Comparison of ENCODE assay signal across 8 mouse cellular contexts in genomic region chr8:70268799-70269565, GRCm38 (mm10). TPM values are rescaled to one million over a fixed set of nuclear protein-coding genes. Genes with fewer than 3 reads are reported as not detected.
DNase-seq lines count a peak whose midpoint lies in the region; ATAC-seq and TF ChIP-seq lines count a peak whose summit lies in the region.

No protein-coding gene starts in this region.

- TF ChIP-seq CTCF in heart, adult 2 months (IDR thresholded peaks at IDR 0.05) = peak; percentile 65
- peak; percentile 31; the same call in 1 of the 2 replicates for TF ChIP-seq CTCF in bone marrow, adult 2 months (IDR thresholded peaks at IDR 0.05; ENCODE audit: control insufficient read depth, insufficient read depth, low read length)

- H3K9me3 ChIP-seq in heart, embryonic 12.5 days (replicated peaks) = no peaks in the 10 kb centered on the region

- intact Hi-C loops in heart, adult 2 months (cut with DNase I) = no loop called here

- no peak overlapping the region for H3K4me2 ChIP-seq in heart, embryonic 12.5 days

- no peaks in the 10 kb centered on the region for H3K79me2 ChIP-seq in heart, adult 2 months (replicated peaks; ENCODE audit: control insufficient read depth, insufficient read depth, low read length)
- no peaks in the 10 kb centered on the region for H3K79me2 ChIP-seq in macrophage (ENCODE audit: inconsistent target)

- no peak overlapping the region for H3K9ac ChIP-seq in heart, adult 2 months (ENCODE audit: low read depth, low read length)
- H3K9ac ChIP-seq in heart, embryonic 12.5 days = no peak overlapping the region

- H3K4me1 ChIP-seq in heart, adult 2 months (ENCODE audit: control insufficient read depth, insufficient read depth, low read length) = peaks cover 8% of the 10 kb centered on the region; the same call in 1 of the 2 replicates
- H3K4me1 ChIP-seq in heart, embryonic 12.5 days (replicated peaks) = peaks cover 18% of the 10 kb centered on the region
- H3K4me1 ChIP-seq in bone marrow, adult 2 months (ENCODE audit: control insufficient read depth, insufficient read depth, low read length) = peaks cover 3% of the 10 kb centered on the region; the same call in 1 of the 2 replicates

- H3K27ac ChIP-seq in heart, adult 2 months = no peak overlapping the region
- H3K27ac ChIP-seq in heart, embryonic 12.5 days (ENCODE audit: poor library complexity, severe bottlenecking) = no peak overlapping the region
- no peak overlapping the region for H3K27ac ChIP-seq in bone marrow, adult 2 months (ENCODE audit: control insufficient read depth, insufficient read depth, low read depth, low read length, poor library complexity)
- H3K27ac ChIP-seq in macrophage = peak overlapping the region; percentile 34

- no peak for TF ChIP-seq EP300 in heart, adult 2 months (IDR thresholded peaks at IDR 0.05; ENCODE audit: insufficient read depth, low read depth, low read length)

- H3K36me3 ChIP-seq in heart, adult 2 months (ENCODE audit: control insufficient read depth, insufficient read depth, low read length) = no peaks in the 10 kb centered on the region
- peaks cover 24% of the 10 kb centered on the region for H3K36me3 ChIP-seq in heart, embryonic 12.5 days
- H3K36me3 ChIP-seq in macrophage (ENCODE audit: inconsistent target) = peaks cover 5% of the 10 kb centered on the region; the same call in 1 of the 2 replicates

- ATAC-seq in heart, embryonic 12.5 days (ENCODE audit: insufficient number of reproducible peaks, low FRiP score) = no peak
- ATAC-seq in inflammation-experienced regulatory T-cells, adult 6 months = no peak

- DNase-seq in heart, adult 2 months = no peak
- DNase-seq in A20 (ENCODE audit: low read depth, low spot score) = peak; percentile 16
- DNase-seq in layer of hippocampus, postnatal 14 days (ENCODE audit: low spot score in 2 of 2) = peak; percentile 36 to 62
- DNase-seq in ovary, adult 18-20 months (ENCODE audit: low spot score) = no peak

- no peak for TF ChIP-seq POLR2A in heart, adult 2 months (IDR thresholded peaks at IDR 0.05; ENCODE audit: insufficient read depth, low read depth, low read length)
- no peak for TF ChIP-seq POLR2A in bone marrow, adult 2 months (IDR thresholded peaks at IDR 0.05; ENCODE audit: borderline replicate concordance, control insufficient read depth, low read depth, low read length)

- no peak overlapping the region for H3K4me3 ChIP-seq in heart, adult 2 months
- no peak overlapping the region for H3K4me3 ChIP-seq in heart, embryonic 12.5 days
- H3K4me3 ChIP-seq in bone marrow, adult 2 months (replicated peaks; ENCODE audit: control insufficient read depth, low read depth, low read length) = no peak overlapping the region
- H3K4me3 ChIP-seq in macrophage (ENCODE audit: inconsistent target) = no peak overlapping the region

- WGBS in heart, adult 2 months = 37% methylated on average over 11 of the region's 11 CpGs
- 45% methylated on average over 11 of the region's 11 CpGs for WGBS in heart, embryonic 12.5 days
- WGBS in bone marrow, adult 2 months = 8% methylated on average over 11 of the region's 11 CpGs
- 12% methylated on average over 11 of the region's 11 CpGs for WGBS in macrophage (ENCODE audit: missing documents)

- no peaks in the 10 kb centered on the region for H3K27me3 ChIP-seq in heart, adult 2 months (ENCODE audit: control insufficient read depth, insufficient read depth, low read length)
- H3K27me3 ChIP-seq in heart, embryonic 12.5 days (replicated peaks) = no peaks in the 10 kb centered on the region

RNA-seq across cellular contexts. Expression of gene Homer3, which starts 13.6 kb away (rescaled TPM):
- total RNA-seq in heart, adult 2 months (2021) = 1 to 10 TPM; 7.2 to 8.3 TPM
- 13.6 and 14.9 TPM in 2 replicates for polyA plus RNA-seq in heart, adult 2 months (2012; rRNA removed)
- polyA plus RNA-seq in heart, embryonic 12.5 days (2016; fragmentation: Nextera tagmentation; extraction: Ambion mirVana) = 46.0 and 48.4 TPM in 2 replicates
- polyA plus RNA-seq in bone marrow, adult 2 months (2011; ENCODE audit: insufficient read depth, insufficient read length, low replicate concordance, missing spikeins) = 12.1 and 25.6 TPM in 2 replicates
- 10 to 100 TPM; 75.5 to 84.3 TPM for total RNA-seq in layer of hippocampus, postnatal 14 days (2021)
- 100 to 1,000 TPM in 9 of 26 experiments, 10 to 100 TPM in 17; 37.1 to 291 (median 84.2) TPM for total RNA-seq in macrophage (2018; cell fraction: chromatin; rRNA removed)
- 10 to 100 TPM; 19.5 to 52.5 (median 35.1) TPM for total RNA-seq in macrophage (2018; cell fraction: cytosol; rRNA removed)
- 100 to 1,000 TPM in 3 of 26 experiments, 10 to 100 TPM in 23; 23.7 to 133 (median 57.2) TPM for total RNA-seq in macrophage (2018; cell fraction: nucleus; rRNA removed)
- 26.3 to 47.9 TPM (median 46.2 TPM) in 3 replicates for polyA plus RNA-seq in macrophage (2018)
- polyA plus RNA-seq in inflammation-experienced regulatory T-cells, adult 6 months (2017; shearing (Covaris generic)) = under 1 TPM in 2 of 3 experiments, not detected in 1; 0.39 to 0.81 TPM

RNA-seq across cellular contexts. Expression of gene Ddx49, which starts 33.3 kb away (rescaled TPM):
- 10 to 100 TPM; 21.6 to 26.4 TPM for total RNA-seq in heart, adult 2 months (2021)
- polyA plus RNA-seq in heart, adult 2 months (2012; rRNA removed) = 24.3 and 27.1 TPM in 2 replicates
- 32.8 and 34.3 TPM in 2 replicates for polyA plus RNA-seq in heart, embryonic 12.5 days (2016; fragmentation: Nextera tagmentation; extraction: Ambion mirVana)
- 32.3 and 33.4 TPM in 2 replicates for polyA plus RNA-seq in bone marrow, adult 2 months (2011; ENCODE audit: insufficient read depth, insufficient read length, low replicate concordance, missing spikeins)
- total RNA-seq in layer of hippocampus, postnatal 14 days (2021) = 10 to 100 TPM; 41.4 to 53.6 TPM
- 10 to 100 TPM; 13.6 to 95.8 (median 44.0) TPM for total RNA-seq in macrophage (2018; cell fraction: chromatin; rRNA removed)
- 10 to 100 TPM in 25 of 26 experiments, 1 to 10 TPM in 1; 9.5 to 20.6 (median 15.6) TPM for total RNA-seq in macrophage (2018; cell fraction: cytosol; rRNA removed)
- 10 to 100 TPM; 14.4 to 52.7 (median 27.0) TPM for total RNA-seq in macrophage (2018; cell fraction: nucleus; rRNA removed)
- polyA plus RNA-seq in macrophage (2018) = 17.5 to 26.0 TPM (median 20.5 TPM) in 3 replicates
- polyA plus RNA-seq in inflammation-experienced regulatory T-cells, adult 6 months (2017; shearing (Covaris generic)) = 10 to 100 TPM; 46.0 to 58.6 (median 51.4) TPM

RNA-seq across cellular contexts. Expression of gene Cope, which starts 33.3 kb away (rescaled TPM):
- 100 to 1,000 TPM; 147 to 155 TPM for total RNA-seq in heart, adult 2 months (2021)
- polyA plus RNA-seq in heart, adult 2 months (2012; rRNA removed) = 193 and 209 TPM in 2 replicates
- 251 and 272 TPM in 2 replicates for polyA plus RNA-seq in heart, embryonic 12.5 days (2016; fragmentation: Nextera tagmentation; extraction: Ambion mirVana)
- polyA plus RNA-seq in bone marrow, adult 2 months (2011; ENCODE audit: insufficient read depth, insufficient read length, low replicate concordance, missing spikeins) = 85.8 and 91.7 TPM in 2 replicates
- 100 to 1,000 TPM; 134 to 148 TPM for total RNA-seq in layer of hippocampus, postnatal 14 days (2021)
- total RNA-seq in macrophage (2018; cell fraction: chromatin; rRNA removed) = 100 to 1,000 TPM in 2 of 26 experiments, 10 to 100 TPM in 24; 33.8 to 116 (median 70.3) TPM
- total RNA-seq in macrophage (2018; cell fraction: cytosol; rRNA removed) = 100 to 1,000 TPM in 5 of 26 experiments, 10 to 100 TPM in 21; 72.0 to 107 (median 93.6) TPM
- total RNA-seq in macrophage (2018; cell fraction: nucleus; rRNA removed) = 10 to 100 TPM; 43.8 to 84.2 (median 66.6) TPM
- 78.2 to 115 TPM (median 98.8 TPM) in 3 replicates for polyA plus RNA-seq in macrophage (2018)
- 100 to 1,000 TPM; 303 to 304 (median 304) TPM for polyA plus RNA-seq in inflammation-experienced regulatory T-cells, adult 6 months (2017; shearing (Covaris generic))

RNA-seq across cellular contexts. Expression of gene Armc6, which starts 34.7 kb away (rescaled TPM):
- total RNA-seq in heart, adult 2 months (2021) = 1 to 10 TPM; 7.0 to 8.4 TPM
- polyA plus RNA-seq in heart, adult 2 months (2012; rRNA removed) = 9.4 and 16.0 TPM in 2 replicates
- 22.6 and 23.4 TPM in 2 replicates for polyA plus RNA-seq in heart, embryonic 12.5 days (2016; fragmentation: Nextera tagmentation; extraction: Ambion mirVana)
- polyA plus RNA-seq in bone marrow, adult 2 months (2011; ENCODE audit: insufficient read depth, insufficient read length, low replicate concordance, missing spikeins) = 2.9 and 9.8 TPM in 2 replicates
- 10 to 100 TPM; 60.1 to 67.4 TPM for total RNA-seq in layer of hippocampus, postnatal 14 days (2021)
- 10 to 100 TPM in 3 of 26 experiments, 1 to 10 TPM in 23; 1.3 to 13.3 (median 5.4) TPM for total RNA-seq in macrophage (2018; cell fraction: chromatin; rRNA removed)
- total RNA-seq in macrophage (2018; cell fraction: cytosol; rRNA removed) = 1 to 10 TPM; 1.6 to 5.9 (median 3.2) TPM
- total RNA-seq in macrophage (2018; cell fraction: nucleus; rRNA removed) = 10 to 100 TPM in 6 of 26 experiments, 1 to 10 TPM in 20; 1.2 to 16.9 (median 5.3) TPM
- polyA plus RNA-seq in macrophage (2018) = 1.4 to 8.6 TPM (median 4.8 TPM) in 3 replicates
- 1 to 10 TPM; 6.0 to 9.0 (median 6.4) TPM for polyA plus RNA-seq in inflammation-experienced regulatory T-cells, adult 6 months (2017; shearing (Covaris generic))

RNA-seq across cellular contexts. Expression of gene Sugp2, which starts 35.0 kb away (rescaled TPM):
- total RNA-seq in heart, adult 2 months (2021) = 10 to 100 TPM; 34.3 to 38.0 TPM
- polyA plus RNA-seq in heart, adult 2 months (2012; rRNA removed) = 27.8 and 31.4 TPM in 2 replicates
- 33.8 and 36.0 TPM in 2 replicates for polyA plus RNA-seq in heart, embryonic 12.5 days (2016; fragmentation: Nextera tagmentation; extraction: Ambion mirVana)
- polyA plus RNA-seq in bone marrow, adult 2 months (2011; ENCODE audit: insufficient read depth, insufficient read length, low replicate concordance, missing spikeins) = 89.1 and 192 TPM in 2 replicates
- total RNA-seq in layer of hippocampus, postnatal 14 days (2021) = 100 to 1,000 TPM; 124 TPM
- total RNA-seq in macrophage (2018; cell fraction: chromatin; rRNA removed) = 100 to 1,000 TPM in 18 of 26 experiments, 10 to 100 TPM in 8; 63.8 to 195 (median 127) TPM
- 10 to 100 TPM in 20 of 26 experiments, 1 to 10 TPM in 6; 5.2 to 21.9 (median 12.6) TPM for total RNA-seq in macrophage (2018; cell fraction: cytosol; rRNA removed)
- 100 to 1,000 TPM in 3 of 26 experiments, 10 to 100 TPM in 23; 31.3 to 107 (median 60.1) TPM for total RNA-seq in macrophage (2018; cell fraction: nucleus; rRNA removed)
- 4.7 to 13.3 TPM (median 13.0 TPM) in 3 replicates for polyA plus RNA-seq in macrophage (2018)
- 10 to 100 TPM; 12.6 to 23.3 (median 20.8) TPM for polyA plus RNA-seq in inflammation-experienced regulatory T-cells, adult 6 months (2017; shearing (Covaris generic))

Comparison
In these comparisons a context has a peak if more than half of its experiments do, and no peak if none do; other contexts are left out.
1. DNase-seq: peak in A20 (single experiment) and layer of hippocampus, postnatal 14 days (2 of 2); none in heart, adult 2 months (0 of 2) and ovary, adult 18-20 months (single experiment).